Mouse (Mus musculus) intestine, postnatal 0 days (tissue): ENCODE measurements around the gene Ntpcr. TPM values are rescaled to one million over a fixed set of nuclear protein-coding genes. Genes with fewer than 3 reads are reported as not detected.

Experiments used
- ATAC-seq: fragments of 200-750 bp; cut with Nextera tagmentation; 2 replicates; pipeline ENCODE4 v1.8.0; 2017; ENCODE audit warnings: mild to moderate bottlenecking, moderate TSS enrichment, moderate library complexity
- H3K27ac ChIP-seq: fragments of 300-500 bp; sonication (generic); 2 replicates; pipeline ENCODE4 v1.5.1; 2014; ENCODE audit warnings: mild to moderate bottlenecking, low read depth, low read length, moderate library complexity
- H3K27me3 ChIP-seq: fragments of 300-500 bp; sonication (generic); replicated peaks from 2 replicates; pipeline ENCODE4 v1.6.1; 2014; ENCODE audit warnings: low read length, mixed read lengths; ENCODE audit not compliant: control insufficient read depth, insufficient read depth
- H3K36me3 ChIP-seq: fragments of 300-500 bp; sonication (generic); 2 replicates; pipeline ENCODE4 v1.6.1; 2014; ENCODE audit warnings: mild to moderate bottlenecking, moderate library complexity; ENCODE audit not compliant: control insufficient read depth, insufficient read depth
- H3K4me1 ChIP-seq: fragments of 300-500 bp; sonication (generic); replicated peaks from 2 replicates; pipeline ENCODE4 v1.6.1; 2014; ENCODE audit warnings: antibody characterized with exemption, low read length, mixed read lengths; ENCODE audit not compliant: control insufficient read depth, insufficient read depth
- H3K4me2 ChIP-seq: fragments of 300-500 bp; sonication (generic); replicated peaks from 2 replicates; pipeline ENCODE4 v1.6.1; 2014; ENCODE audit warnings: low read depth, mild to moderate bottlenecking, moderate library complexity
- H3K4me3 ChIP-seq: fragments of 300-500 bp; sonication (generic); 2 replicates; pipeline ENCODE4 v1.5.1; 2014; ENCODE audit warnings: low read depth, low read length
- H3K9ac ChIP-seq: fragments of 300-500 bp; sonication (generic); 2 replicates; pipeline ENCODE4 v1.6.1; 2014; ENCODE audit warnings: mild to moderate bottlenecking, low read depth, low read length
- H3K9me3 ChIP-seq: fragments of 300-500 bp; sonication (generic); 2 replicates; pipeline ENCODE4 v1.6.1; 2016; ENCODE audit warnings: mixed run types; ENCODE audit not compliant: control insufficient read depth
- CTCF ChIP-seq: sonication (generic); IDR thresholded peaks from 2 replicates; pipeline ENCODE4 v1.5.1; 2016; ENCODE audit warnings: low read depth, mild to moderate bottlenecking, control low read depth, antibody characterized with exemption, moderate library complexity
- WGBS: fragments of 180-500 bp; shearing (Covaris S2); extraction: QIAGEN DNeasy Blood & Tissue Kit; methylation state at CpG from one replicate; pipeline ENCODE4 v1.1.7; 2014; 5-methylcytosine and 5-hydroxymethylcytosine counted together
- polyA plus RNA-seq: library from polyadenylated mRNA; unstranded; fragments of >200 nt; fragmentation: Nextera tagmentation; extraction: Ambion mirVana; gene quantifications from 2 replicates; pipeline ENCODE4 v1.2.1, GENCODE M21; 2015

Ntpcr gene
- polyA plus RNA-seq, 1 experiment from 2014 or later = 23.9 TPM

DNA sequence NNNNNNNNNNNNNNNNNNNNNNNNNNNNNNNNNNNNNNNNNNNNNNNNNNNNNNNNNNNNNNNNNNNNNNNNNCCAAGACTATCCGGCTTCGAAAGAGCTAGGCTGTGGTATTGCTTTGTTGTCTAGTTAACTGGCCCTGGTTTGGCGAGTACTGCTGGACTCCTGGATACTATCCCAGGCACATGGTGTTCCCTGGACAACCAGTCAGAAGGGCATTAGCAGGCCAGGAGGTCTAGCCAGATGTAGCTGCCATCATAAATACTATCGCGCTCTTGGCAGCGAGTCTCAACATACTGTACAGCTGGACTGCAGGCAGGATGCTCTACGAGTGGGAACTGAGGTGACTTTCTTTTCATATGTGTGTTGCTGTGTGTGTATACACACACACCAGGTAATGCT lies 7.1 kb upstream of the Ntpcr start:
- Histone ChIP-seq H3K27ac (no peak overlapping the region), H3K27me3 (no peaks in the 10 kb centered on the region), H3K4me3 (no peak overlapping the region), H3K9me3 (no peaks in the 10 kb centered on the region), H3K36me3 (no peaks in the 10 kb centered on the region), H3K4me1 (no peaks in the 10 kb centered on the region), H3K9ac (no peak overlapping the region), H3K4me2 (no peak overlapping the region)
- no peak for ATAC-seq
- TF ChIP-seq CTCF = no peak
- WGBS = 88% methylated on average over 7 of the region's 7 CpGs

DNA sequence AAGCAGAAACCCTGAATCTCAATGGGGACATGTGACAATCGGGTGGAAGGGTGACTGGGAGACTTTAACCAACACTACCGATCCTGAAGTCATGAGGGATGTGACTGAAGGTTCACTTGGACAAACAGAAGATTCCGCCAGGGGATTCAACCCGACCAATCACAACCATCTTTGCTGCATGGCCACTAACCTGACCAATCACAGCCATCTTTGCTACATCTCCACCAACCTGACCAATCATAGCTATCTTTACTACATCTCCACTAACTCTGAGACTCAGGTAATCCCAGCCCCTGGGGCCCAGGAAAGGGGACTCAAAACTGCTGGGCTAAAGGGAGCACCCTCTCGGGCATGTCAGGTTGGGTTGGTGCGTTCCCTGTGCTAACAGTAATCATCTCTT lies 6.3 kb upstream of the Ntpcr start:
- Histone ChIP-seq H3K9me3 (no peaks in the 10 kb centered on the region), H3K27me3 (no peaks in the 10 kb centered on the region), H3K9ac (no peak overlapping the region), H3K36me3 (no peaks in the 10 kb centered on the region), H3K4me1 (no peaks in the 10 kb centered on the region), H3K4me3 (no peak overlapping the region), H3K4me2 (peak overlapping the region; percentile 21), H3K27ac (no peak overlapping the region)
- no peak for TF ChIP-seq CTCF
- WGBS = 85% methylated on average over 6 of the region's 6 CpGs
- ATAC-seq = no peak

DNA sequence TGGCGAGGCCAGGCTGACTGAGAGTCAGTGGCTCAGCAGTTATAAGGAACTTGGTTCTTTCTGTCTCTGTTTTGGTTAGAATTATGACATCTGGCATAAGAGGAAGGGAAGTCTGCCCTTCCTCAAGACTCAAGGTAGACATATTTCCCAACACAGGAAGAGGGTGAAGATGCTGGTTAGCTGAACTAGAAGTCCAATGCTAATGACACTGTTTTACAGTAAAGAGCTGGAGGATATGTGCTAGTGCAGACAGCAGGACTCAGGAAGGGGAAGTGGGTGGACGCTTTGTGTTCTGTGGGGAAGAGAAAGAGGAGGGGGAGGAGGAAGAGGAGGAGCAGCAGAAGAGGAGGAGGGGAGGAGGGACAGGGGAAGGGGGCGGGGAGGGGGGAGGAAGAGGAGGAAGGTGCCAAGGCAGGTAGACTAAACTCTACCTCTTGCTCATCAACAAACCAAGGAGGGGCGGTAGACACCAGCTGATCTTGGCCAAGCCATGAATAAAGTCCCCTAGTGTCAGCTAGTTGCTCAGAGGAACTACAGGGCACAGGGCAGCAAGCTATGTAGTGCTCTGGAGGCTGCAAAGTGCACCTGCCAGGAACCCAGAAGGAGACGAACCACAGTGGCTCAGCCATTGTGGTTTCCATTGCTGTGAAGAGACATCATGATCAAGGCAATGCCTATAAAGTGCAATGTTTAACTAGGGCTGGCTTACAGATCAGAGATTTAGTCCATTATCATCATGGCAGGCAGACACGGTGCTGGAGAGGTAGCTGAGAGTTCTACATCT lies 4.5 kb upstream of the Ntpcr start:
- Histone ChIP-seq H3K27me3 (no peaks in the 10 kb centered on the region), H3K4me3 (no peak overlapping the region), H3K4me1 (no peaks in the 10 kb centered on the region), H3K36me3 (no peaks in the 10 kb centered on the region), H3K4me2 (no peak overlapping the region), H3K27ac (no peak overlapping the region), H3K9ac (no peak overlapping the region), H3K9me3 (no peaks in the 10 kb centered on the region)
- no peak for TF ChIP-seq CTCF
- no peak for ATAC-seq
- WGBS = 60% methylated on average over 6 of the region's 6 CpGs

DNA sequence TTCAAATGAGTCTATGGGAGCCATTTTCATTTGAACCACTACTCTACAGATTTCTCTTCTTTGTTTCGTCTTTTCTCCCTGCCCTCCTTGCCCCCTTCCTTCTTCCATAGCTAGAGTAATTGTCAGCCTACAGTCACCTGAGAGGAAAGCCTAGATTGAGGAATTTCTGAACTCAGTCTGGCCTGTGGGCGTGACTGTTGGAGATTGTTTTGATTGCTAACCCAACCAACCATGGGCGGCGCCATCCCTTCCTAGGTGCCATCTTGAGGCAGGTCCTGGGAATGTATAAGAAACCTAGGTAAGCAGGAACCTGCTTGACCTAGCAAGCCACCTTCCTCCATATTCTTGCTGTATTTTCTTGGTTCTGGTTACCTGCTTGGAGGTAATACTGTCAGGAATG lies 3.6 kb upstream of the Ntpcr start:
- no peak for ATAC-seq
- H3K4me3 ChIP-seq = no peak overlapping the region
- no peaks in the 10 kb centered on the region for H3K36me3 ChIP-seq
- no peak overlapping the region for H3K9ac ChIP-seq
- H3K4me1 ChIP-seq = no peaks in the 10 kb centered on the region
- no peak overlapping the region for H3K27ac ChIP-seq
- 94% methylated on average over 4 of the region's 4 CpGs for WGBS
- no peak for TF ChIP-seq CTCF
- H3K9me3 ChIP-seq = no peaks in the 10 kb centered on the region
- no peak overlapping the region for H3K4me2 ChIP-seq
- H3K27me3 ChIP-seq = no peaks in the 10 kb centered on the region

DNA sequence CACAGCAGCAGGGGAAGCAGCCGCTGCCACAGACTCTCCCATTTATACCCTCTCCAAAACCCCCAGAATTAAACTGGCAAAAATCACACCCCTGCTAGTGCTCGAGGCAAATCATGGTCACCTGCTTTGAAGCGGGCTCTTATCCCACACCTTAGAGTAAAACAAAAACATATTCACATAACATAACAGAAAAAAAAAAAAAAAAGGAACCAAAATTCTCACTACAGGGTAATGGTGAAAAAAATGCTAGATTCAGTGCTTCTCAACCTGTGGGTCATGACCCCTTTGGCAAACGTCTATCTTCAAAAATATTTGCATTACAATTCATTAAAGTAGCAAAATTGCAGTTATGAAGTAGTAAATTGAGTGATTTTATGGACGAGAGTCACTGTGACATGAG lies 2.8 kb upstream of the Ntpcr start:
- Histone ChIP-seq H3K4me1 (no peaks in the 10 kb centered on the region), H3K27ac (no peak overlapping the region), H3K9ac (no peak overlapping the region), H3K9me3 (no peaks in the 10 kb centered on the region), H3K4me3 (no peak overlapping the region), H3K4me2 (no peak overlapping the region), H3K27me3 (no peaks in the 10 kb centered on the region), H3K36me3 (no peaks in the 10 kb centered on the region)
- no peak for TF ChIP-seq CTCF
- 68% methylated on average over 5 of the region's 5 CpGs for WGBS
- no peak for ATAC-seq

DNA sequence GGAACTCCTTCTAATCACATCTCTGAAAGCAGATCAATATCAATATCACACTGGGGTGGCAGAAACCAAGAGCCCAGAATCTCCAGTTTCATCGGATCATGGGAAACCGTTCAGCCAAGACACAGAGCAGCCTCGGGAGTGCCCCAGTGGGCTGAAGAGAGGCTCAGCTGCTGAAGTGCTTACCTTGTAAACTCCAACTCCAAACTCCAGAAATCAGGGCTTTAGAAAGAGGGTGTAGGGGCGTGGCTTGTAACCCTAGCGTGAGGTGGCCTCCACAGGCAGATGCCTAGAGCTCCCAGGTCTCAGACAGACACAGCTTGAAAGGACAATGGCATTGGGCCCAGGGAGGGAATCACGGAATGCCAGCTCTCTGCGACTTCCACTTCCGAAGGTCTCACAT lies 2.0 kb upstream of the Ntpcr start:
- H3K4me3 ChIP-seq = no peak overlapping the region
- no peak overlapping the region for H3K9ac ChIP-seq
- TF ChIP-seq CTCF = no peak
- H3K4me2 ChIP-seq = no peak overlapping the region
- no peak overlapping the region for H3K27ac ChIP-seq
- ATAC-seq = no peak
- H3K9me3 ChIP-seq = no peaks in the 10 kb centered on the region
- H3K36me3 ChIP-seq = no peaks in the 10 kb centered on the region
- H3K27me3 ChIP-seq = no peaks in the 10 kb centered on the region
- no peaks in the 10 kb centered on the region for H3K4me1 ChIP-seq
- WGBS = 41% methylated on average over 8 of the region's 8 CpGs
